Mouse (Mus musculus) olfactory bulb, adult 2 months (tissue): ENCODE results near the gene Tbx1. TPM values are rescaled to one million over a fixed set of nuclear protein-coding genes. Genes with fewer than 3 reads are reported as not detected.
A peak's percentile ranks its signal among the peaks of the same experiment; 100 is the strongest.

ENCODE experiments used
- H3K27ac ChIP-seq: fragments of 200-500 bp; 2 replicates; pipeline ENCODE4 v1.5.1; 2012; ENCODE audit warnings: low read depth, low read length; ENCODE audit not compliant: insufficient read depth
- H3K4me1 ChIP-seq: fragments of 200-500 bp; 2 replicates; pipeline ENCODE4 v1.6.1; 2012; ENCODE audit warnings: low read length; ENCODE audit not compliant: control insufficient read depth, insufficient read depth
- H3K4me3 ChIP-seq: fragments of 200-500 bp; 2 replicates; pipeline ENCODE4 v1.5.1; 2012; ENCODE audit warnings: mild to moderate bottlenecking, low read depth, low read length, moderate library complexity; ENCODE audit not compliant: insufficient read depth
- CTCF ChIP-seq: fragments of 200-500 bp; IDR thresholded peaks from 2 replicates; pipeline ENCODE4 v1.5.1; 2012; ENCODE audit warnings: low read depth, mild to moderate bottlenecking, low read length, moderate library complexity; ENCODE audit not compliant: insufficient read depth
- POLR2A ChIP-seq: fragments of 200-500 bp; IDR thresholded peaks from 2 replicates; pipeline ENCODE4 v1.6.1; 2012; ENCODE audit warnings: mild to moderate bottlenecking, low read depth, low read length, moderate library complexity; ENCODE audit not compliant: insufficient read depth
- WGBS: fragments of 180-500 bp; shearing (Covaris S2); methylation state at CpG from one replicate; pipeline ENCODE4 v1.1.7; 2018; 5-methylcytosine and 5-hydroxymethylcytosine counted together
- polyA plus RNA-seq: library from polyadenylated mRNA; stranded (reverse); fragments of >200 nt; gene quantifications from 2 replicates; pipeline ENCODE4 v1.2.4, GENCODE M21; 2012; ENCODE audit warnings: low replicate concordance; ENCODE audit not compliant: missing spikeins, insufficient read depth, insufficient read length

The Tbx1 gene
- polyA plus RNA-seq, 1 experiment, result not detected

DNA sequence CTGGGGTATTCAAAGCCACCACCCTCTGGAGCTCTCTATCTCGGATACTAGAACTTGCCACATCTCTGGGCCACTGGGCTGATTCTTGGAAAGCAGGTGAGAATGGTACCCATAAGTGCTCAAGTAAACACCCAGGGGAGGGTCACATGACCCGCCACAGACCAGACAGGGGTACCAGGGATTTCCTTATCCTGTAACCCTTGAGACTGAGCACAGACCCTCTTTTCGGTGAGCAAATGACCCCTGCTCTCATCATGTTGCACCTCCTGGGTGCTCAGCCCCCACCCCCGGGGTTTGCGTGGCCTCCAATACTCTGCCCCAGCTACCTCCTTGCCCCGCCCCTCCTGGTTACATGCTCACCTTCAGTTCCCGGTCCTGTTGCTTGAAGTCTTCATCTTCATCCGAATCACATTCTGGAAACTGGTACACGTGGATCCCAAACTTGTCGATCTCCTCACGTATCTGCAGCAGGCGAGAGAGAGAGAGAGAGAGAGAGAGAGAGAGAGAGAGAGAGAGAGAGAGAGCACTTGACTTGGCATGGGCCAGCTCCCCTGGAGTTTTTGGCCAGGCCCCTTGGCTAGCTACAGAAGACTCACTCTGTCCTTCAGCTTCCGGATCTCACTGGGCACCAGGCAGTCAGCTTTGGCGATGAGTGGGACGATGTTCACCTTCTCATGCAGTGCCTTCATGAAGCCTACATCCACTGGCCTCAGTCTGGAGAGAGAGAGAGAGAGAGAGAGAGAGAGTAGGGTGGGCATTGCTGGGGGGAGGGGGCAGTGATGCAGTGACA, 33.5 kb upstream of the Tbx1 start:
- H3K27ac ChIP-seq, result no peak overlapping the region
- TF ChIP-seq POLR2A (no peak), CTCF (no peak)
- no peak overlapping the region for H3K4me3 ChIP-seq
- WGBS, result 69% methylated on average over 15 of the region's 15 CpGs
- H3K4me1 ChIP-seq, result peaks cover 78% of the 10 kb centered on the region

DNA sequence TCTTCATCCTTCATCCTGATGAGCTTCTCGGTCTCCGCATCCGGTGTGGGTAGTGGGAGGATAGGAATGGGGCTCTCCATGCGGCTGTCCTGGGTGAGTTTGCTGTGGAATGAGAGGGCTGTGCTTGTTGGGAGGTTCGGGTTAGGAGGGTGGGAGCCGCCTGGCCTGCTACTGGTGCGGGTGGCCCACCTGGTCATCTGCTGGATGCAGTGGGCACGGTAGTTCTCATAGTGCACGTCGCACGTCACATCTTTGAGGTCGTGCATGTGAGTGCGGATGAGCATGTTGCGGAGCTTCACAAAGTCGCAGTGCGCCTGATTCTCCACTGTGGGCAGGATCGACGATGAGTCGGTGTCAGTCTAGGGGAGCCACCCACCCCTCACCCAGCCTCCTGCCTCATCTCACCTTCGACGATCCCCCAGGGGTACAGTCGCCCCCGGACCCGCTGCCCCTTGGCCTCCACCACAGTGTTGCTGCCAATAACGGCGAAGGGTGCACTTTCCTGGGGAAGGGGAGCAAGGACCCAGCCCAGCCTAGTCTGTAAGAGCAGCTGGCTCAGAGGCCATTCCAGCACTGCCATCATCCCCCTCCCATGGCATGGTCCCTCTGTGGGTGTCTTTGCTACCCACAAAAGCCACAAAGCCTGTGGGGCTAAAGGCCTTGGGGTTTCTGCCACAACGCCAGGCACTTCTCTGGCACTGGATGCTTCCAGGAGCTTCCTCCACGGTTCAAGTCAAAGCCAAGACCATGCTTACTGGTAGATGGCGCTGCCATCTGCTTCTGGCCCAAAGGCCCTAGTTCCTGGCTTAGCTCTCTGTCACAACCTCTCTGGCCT, 32.7 kb upstream of the Tbx1 start:
- 67% methylated on average over 29 of the region's 29 CpGs for WGBS
- Histone ChIP-seq H3K4me1 (peaks cover 75% of the 10 kb centered on the region), H3K27ac (no peak overlapping the region), H3K4me3 (no peak overlapping the region)
- TF ChIP-seq POLR2A (no peak), CTCF (no peak)

DNA sequence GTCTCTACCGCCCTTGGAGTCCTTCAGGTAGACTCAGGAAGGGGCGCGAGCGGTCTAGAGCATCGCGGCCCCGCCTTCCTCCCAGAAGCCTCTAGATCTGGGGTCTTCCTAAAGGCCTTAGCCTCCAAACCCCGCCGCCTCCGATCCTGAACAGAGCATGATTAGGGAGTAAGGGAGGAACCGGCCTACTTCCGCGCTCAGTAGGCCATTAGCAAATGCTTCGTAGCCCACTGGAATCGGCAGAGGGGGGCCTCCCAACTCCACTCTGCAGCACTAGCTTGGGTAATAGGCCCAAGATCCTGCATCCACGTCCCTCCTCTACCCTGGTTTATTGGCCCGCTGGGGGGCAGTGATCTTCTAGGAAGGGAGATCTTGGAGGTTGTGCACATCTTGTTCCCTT, 31.5 kb upstream of the Tbx1 start, which contains the start of gene Gp1bb:
Gene Gp1bb, minus strand, starts transcription at position 385 of the 400 bp plus-strand sequence.
- H3K27ac ChIP-seq, result no peak within 1 kb of the TSS; the same call in 1 of the 2 replicates

DNA sequence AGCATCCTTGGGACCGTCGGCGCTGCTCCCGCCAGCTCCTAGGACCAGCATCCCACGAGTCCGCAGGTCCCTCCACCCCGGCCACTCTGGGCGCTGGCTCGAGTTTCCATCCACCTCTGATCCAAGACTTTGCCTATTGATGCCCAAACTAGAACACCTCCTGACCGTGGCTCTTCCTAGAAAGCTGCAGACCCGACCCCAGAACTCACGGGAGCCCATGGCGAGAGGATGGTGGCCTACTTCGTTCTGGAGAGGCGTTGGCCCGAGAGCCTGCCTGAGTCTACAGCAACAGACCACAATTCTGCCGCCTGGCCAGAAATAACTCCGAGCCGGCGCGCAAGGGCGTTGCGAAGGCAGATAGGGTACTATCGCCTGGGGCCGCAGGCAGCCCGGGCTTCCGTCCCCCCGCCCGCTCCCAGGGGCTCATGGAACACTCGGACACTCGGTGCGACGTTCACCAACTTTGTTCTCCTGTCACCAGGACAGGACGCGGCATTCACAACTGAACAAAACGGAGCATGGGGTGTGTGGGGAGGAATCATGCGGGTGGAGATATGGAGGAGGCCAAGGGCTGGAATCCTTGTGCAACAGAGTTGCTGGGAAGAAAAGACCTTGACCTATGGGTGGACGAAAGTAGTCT, 31.0 kb upstream of the Tbx1 start:
- no peak for TF ChIP-seq POLR2A
- Histone ChIP-seq H3K4me1 (peaks cover 67% of the 10 kb centered on the region), H3K27ac (no peak overlapping the region; the same call in 1 of the 2 replicates), H3K4me3 (peak overlapping the region; percentile 56)
- WGBS, result 35% methylated on average over 38 of the region's 38 CpGs

More for the DNA sequence above, 31.5 kb upstream of the Tbx1 start, which contains the start of gene Gp1bb:
- TF ChIP-seq CTCF, result no peak
- TF ChIP-seq POLR2A, result no peak
- H3K4me3 ChIP-seq, result peak within 1 kb of the TSS; percentile 56
- WGBS, result 60% methylated on average over 17 of the region's 17 CpGs
- H3K4me1 ChIP-seq, result peaks cover 72% of the 10 kb centered on the region

DNA sequence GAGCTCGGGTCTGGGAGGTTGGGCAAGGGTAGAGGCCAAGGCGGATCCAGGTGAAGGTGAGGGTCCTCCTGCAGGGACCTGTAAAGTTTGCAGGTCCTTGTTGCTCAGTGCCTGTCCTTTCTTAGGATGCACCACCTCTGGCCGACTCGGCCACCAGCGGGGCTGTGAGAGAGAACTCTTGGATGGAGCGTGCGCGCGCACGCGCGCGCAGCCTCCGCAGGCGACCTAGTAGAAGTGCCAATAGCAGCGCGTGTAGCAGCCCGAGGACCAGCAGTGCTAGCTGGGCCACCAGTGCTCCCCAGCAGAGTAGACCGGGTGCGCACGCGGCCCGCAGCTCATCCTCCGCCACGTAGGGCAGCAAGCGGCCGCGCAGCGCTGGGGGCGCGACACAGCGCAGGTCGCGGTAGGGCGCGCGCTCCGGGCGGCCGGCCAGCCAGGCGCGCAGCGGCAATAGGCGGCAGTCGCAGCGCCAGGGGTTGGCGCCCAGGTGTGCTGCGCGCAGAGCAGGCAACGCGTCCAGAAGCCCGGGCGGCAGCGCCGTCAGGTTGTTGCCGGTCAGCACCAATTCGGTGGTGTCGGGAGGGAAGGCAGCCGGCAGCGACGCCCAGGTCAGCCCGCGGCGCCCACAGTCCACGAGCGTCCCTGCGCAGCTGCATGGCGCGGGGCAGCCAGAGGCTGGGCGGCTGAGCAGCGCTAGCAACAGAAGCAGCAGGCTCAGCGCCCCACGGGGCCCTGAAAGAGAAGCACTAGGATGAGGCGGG, 30.3 kb upstream of the Tbx1 start:
- H3K4me3 ChIP-seq, result peak overlapping the region; percentile 56
- WGBS, result 6% methylated on average over 74 of the region's 74 CpGs
- peaks cover 63% of the 10 kb centered on the region for H3K4me1 ChIP-seq
- no peak overlapping the region for H3K27ac ChIP-seq
- TF ChIP-seq CTCF, result no peak

DNA sequence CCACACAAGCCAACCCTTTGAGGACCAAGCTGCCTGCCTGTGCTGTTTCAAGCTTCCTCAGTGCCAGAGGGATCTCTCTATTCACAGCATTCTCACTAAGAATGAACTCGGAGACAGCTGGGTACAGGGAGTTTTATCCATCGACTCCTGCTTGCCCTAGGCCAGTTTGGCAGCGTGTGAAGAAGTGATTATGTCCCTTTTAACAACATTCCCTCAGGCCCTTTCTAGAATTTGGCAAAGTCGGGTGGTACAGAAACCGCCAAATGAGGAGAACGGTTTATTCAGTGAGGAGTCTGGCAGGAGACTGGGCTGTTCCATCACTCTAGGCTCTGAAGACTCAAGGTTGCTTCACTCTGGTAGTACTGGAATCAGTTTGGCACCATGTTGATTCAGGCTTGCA, 29.7 kb upstream of the Tbx1 start:
- TF ChIP-seq POLR2A (no peak), CTCF (no peak)
- H3K4me3 ChIP-seq, result no peak overlapping the region
- WGBS, result 52% methylated on average over 6 of the region's 6 CpGs
- peaks cover 57% of the 10 kb centered on the region for H3K4me1 ChIP-seq
- no peak overlapping the region for H3K27ac ChIP-seq

DNA sequence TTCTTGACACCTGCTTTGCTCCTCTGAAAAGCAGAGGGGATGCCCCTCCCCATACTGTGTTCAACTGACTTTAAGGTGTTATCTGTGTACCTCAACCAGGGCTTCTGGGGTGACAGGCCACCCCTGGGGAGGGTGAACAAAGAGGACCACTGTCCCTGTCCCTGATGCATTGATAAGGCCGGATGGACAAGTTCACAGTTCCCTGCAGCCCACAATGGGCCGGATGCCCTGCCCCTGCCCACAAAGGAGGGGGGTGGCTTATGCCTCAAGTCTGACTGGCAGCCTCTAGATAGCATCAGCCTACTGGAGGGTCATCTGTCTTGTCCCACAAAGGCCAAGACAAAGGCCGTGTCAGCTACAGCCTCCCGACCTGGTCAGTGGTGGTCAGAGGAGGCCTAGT, 28.6 kb upstream of the Tbx1 start:
- no peak for TF ChIP-seq CTCF
- no peak for TF ChIP-seq POLR2A
- Histone ChIP-seq H3K27ac (no peak overlapping the region), H3K4me1 (peaks cover 46% of the 10 kb centered on the region), H3K4me3 (no peak overlapping the region)
- 76% methylated on average over 4 of the region's 4 CpGs for WGBS

DNA sequence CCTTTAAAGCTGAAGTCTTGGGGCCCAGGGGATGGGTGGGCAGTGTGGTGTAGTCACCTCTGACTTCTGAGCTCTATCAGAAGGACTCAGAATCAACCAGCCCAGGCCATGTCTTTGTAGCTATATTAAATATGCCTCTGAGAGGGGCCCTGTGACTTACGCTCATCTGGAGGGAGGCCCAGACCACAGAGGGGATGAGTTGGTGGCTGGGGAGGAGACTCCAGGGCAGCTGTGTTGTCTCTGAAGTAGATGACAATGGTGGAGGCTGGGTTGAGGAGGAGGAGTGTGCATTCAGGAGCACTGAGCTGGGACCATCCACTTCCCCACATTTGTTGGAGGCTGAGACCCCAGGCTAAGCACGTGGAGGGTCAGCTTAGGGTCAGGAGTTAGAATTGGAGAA, 27.8 kb upstream of the Tbx1 start:
- Histone ChIP-seq H3K4me3 (no peak overlapping the region), H3K4me1 (peaks cover 39% of the 10 kb centered on the region), H3K27ac (no peak overlapping the region)
- TF ChIP-seq CTCF (no peak), POLR2A (no peak)
- WGBS, result 42% methylated on average over 2 of the region's 2 CpGs
